In the genomic region with DNA sequence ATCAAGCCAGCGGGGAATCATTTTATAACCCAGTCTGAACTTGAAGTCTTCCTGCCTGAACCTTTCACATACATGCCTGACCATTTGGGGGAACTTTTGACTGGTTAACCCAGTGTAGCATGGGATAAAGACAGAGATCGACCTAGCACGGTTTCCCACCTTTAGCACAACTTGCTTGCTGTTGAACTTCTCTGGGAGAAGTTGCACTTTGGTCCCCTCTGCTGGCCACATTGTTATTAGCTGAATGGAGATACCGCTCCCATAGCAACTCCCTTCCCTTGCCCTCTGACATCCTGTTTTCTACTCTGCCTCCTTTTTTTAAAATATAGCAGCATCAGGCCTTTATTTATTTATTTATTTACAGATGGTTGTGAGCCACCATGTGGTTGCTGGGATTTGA, we compare ENCODE assay signal across 9 mouse cellular contexts. TPM values are rescaled to one million over a fixed set of nuclear protein-coding genes. Genes with fewer than 3 reads are reported as not detected.
DNase-seq lines count a peak whose midpoint lies in the region; ATAC-seq and TF ChIP-seq lines count a peak whose summit lies in the region.
"Had no signal": no experiment of that assay in that cellular context is flagged by ENCODE, and none has a peak within 500 bp of the region (broad histone marks: within the 10 kb centered on the region; RNA-seq: fewer than 3 reads in every experiment).

No protein-coding gene starts in this region.

- peak; percentile 35 to 38 for DNase-seq in left cerebral cortex, adult 18-20 months (ENCODE audit: low spot score in 2 of 2)
- DNase-seq in left cerebral cortex, adult 11 months (ENCODE audit: low spot score), result no peak
- DNase-seq in Patski (ENCODE audit: low read depth, low spot score) (no peak), liver (peak; percentile 67)
- DNase-seq in embryo, embryonic 9.5 days (ENCODE audit: extremely low spot score), result peak; percentile 58
- DNase-seq in thymus, postnatal 25 days, result peak; percentile 89

- TF ChIP-seq CTCF in Patski (IDR thresholded peaks at IDR 0.05), result peak; percentile 85

- peaks cover 6% of the 10 kb centered on the region for H3K27me3 ChIP-seq in Patski

- CTCF ChIA-PET in Patski (lab: Charles Lee), result interaction anchor here (1.1 to 2.5 kb wide), 2 partner anchors 74 to 91 kb away, joined by 4 to 9 read pairs; a partner anchor contains a TSS

- POLR2A ChIA-PET in Patski (lab: Charles Lee), result interaction anchor here (0.7 to 1.0 kb wide), 2 partner anchors 74 to 99 kb away, joined by 3 read pairs; no protein-coding TSS in a partner anchor

- no peak for ATAC-seq in Patski
- peak; percentile 71 to 85; a peak in 3 of 4 replicates for ATAC-seq in hematopoietic stem cell, adult 5-6 weeks (replicated peaks in 1 of 2; ENCODE audit: insufficient read depth in 1 of 2, low FRiP score in 2 of 2, low TSS enrichment in 1 of 2, low read depth in 1 of 2, poor library complexity in 2 of 2, severe bottlenecking in 2 of 2)
- ATAC-seq in neutrophil, adult 5-6 weeks (ENCODE audit: extremely low read depth, insufficient number of reproducible peaks, low FRiP score, poor library complexity, severe bottlenecking), result peak; percentile 50; the same call in 1 of the 2 replicates

- in situ Hi-C loops in Patski (cut with MboI; ENCODE audit: low pct_unique_long_range_greater_than_20kb), result loop anchor here (5.0 kb wide), 1 partner anchor 89 kb away; no protein-coding TSS in a partner anchor

RNA-seq across cellular contexts. Expression of a gene that starts 1.3 kb away (rescaled TPM):
- total RNA-seq in left cerebral cortex, adult 18-20 months (2021), result under 1 TPM in 1 of 2 experiments, not detected in 1; 0.37 TPM
- polyA plus RNA-seq in Patski (2021), result 0.41 TPM
- not detected in 2 replicates for total RNA-seq in hematopoietic stem cell, adult 5-6 weeks (2017)
- not detected in 2 replicates for total RNA-seq in neutrophil, adult 5-6 weeks (2017)

RNA-seq across cellular contexts. Expression of a gene that starts 8.0 kb away (rescaled TPM):
- not detected for total RNA-seq in left cerebral cortex, adult 18-20 months (2021)
- not detected for polyA plus RNA-seq in Patski (2021)
- total RNA-seq in hematopoietic stem cell, adult 5-6 weeks (2017), result not detected in 2 replicates
- not detected in 2 replicates for total RNA-seq in neutrophil, adult 5-6 weeks (2017)
- polyA plus RNA-seq: neural tube, embryonic 14.5 days had no signal

RNA-seq across cellular contexts. Expression of a gene that starts 12.6 kb away (rescaled TPM):
- not detected for total RNA-seq in left cerebral cortex, adult 18-20 months (2021)
- polyA plus RNA-seq in Patski (2021), result not detected
- not detected in 2 replicates for total RNA-seq in hematopoietic stem cell, adult 5-6 weeks (2017)
- not detected in 2 replicates for total RNA-seq in neutrophil, adult 5-6 weeks (2017)

RNA-seq across cellular contexts. Expression of a gene that starts 18.8 kb away (rescaled TPM):
- 100 to 1,000 TPM; 184 to 189 TPM for total RNA-seq in left cerebral cortex, adult 18-20 months (2021)
- 323 TPM for polyA plus RNA-seq in Patski (2021)
- total RNA-seq in hematopoietic stem cell, adult 5-6 weeks (2017), result 209 and 236 TPM in 2 replicates
- 124 and 133 TPM in 2 replicates for total RNA-seq in neutrophil, adult 5-6 weeks (2017)

RNA-seq across cellular contexts. Expression of a gene that starts 26.4 kb away (rescaled TPM):
- not detected for total RNA-seq in left cerebral cortex, adult 18-20 months (2021)
- polyA plus RNA-seq in Patski (2021), result not detected
- total RNA-seq in hematopoietic stem cell, adult 5-6 weeks (2017), result not detected in 2 replicates
- total RNA-seq in neutrophil, adult 5-6 weeks (2017), result not detected in 2 replicates
- polyA plus RNA-seq: neural tube, embryonic 14.5 days had no signal

Comparison
In these comparisons a context has a peak if more than half of its experiments do, and no peak if none do; other contexts are left out.
1. DNase-seq: peak in left cerebral cortex, adult 18-20 months (2 of 2), embryo, embryonic 9.5 days (single experiment), liver (single experiment) and thymus, postnatal 25 days (single experiment); none in left cerebral cortex, adult 11 months (single experiment) and Patski (single experiment).